Mouse (Mus musculus) brain, adult 10 weeks (tissue): Measurements from ENCODE around the gene Rasgrp4. TPM values are rescaled to one million over a fixed set of nuclear protein-coding genes. Genes with fewer than 3 reads are reported as not detected.

Source experiments
- polyA plus RNA-seq: library from polyadenylated mRNA; stranded (reverse); fragments of 350-450 nt; fragmentation: Illumina TruSeq; extraction: RNeasy Lipid Tissue Mini Kit (QIAGEN cat#74804); gene quantifications from one replicate; pipeline ENCODE4 v1.2.3, GENCODE M21; 2015; ENCODE audit warnings: low read depth, low replicate concordance

Gene Rasgrp4
- 0.70 TPM for polyA plus RNA-seq

DNA sequence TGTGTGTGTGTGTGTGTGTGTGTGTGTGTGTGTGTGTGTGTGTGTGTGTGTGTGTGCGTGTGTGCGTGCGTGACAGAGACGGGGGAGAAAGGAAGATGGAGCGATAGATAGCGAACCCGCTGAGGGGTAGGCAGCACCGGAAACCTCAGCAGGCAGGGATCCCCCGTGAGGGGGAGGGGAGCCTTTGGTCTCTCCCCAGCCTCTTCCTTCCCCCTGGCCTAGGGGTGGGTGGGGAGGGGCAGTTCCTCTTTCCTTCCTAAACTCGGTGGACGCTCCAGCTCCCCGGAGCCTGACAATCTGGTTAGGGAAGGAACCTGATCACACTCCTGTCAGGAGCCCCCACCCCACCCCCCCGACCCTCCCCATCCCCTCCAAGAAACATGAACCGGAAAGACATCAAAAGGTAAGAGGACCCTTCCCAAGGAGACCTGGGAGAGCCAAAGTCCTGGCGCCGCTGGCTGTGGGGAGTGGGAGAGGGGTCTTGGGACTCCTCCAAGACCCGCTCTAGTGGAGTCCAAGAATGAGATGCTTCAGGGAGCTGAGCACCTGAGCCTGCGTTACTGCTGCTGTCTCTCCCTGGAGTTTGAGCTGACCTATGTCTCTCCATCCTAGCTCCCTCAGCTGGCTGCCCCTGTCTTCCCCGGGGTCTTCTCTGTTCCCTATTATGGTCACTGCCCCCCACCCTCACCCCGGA is at the start of gene Rasgrp4:
Gene Rasgrp4, plus strand, starts transcription at position 159 of the 694 bp plus-strand sequence.

DNA sequence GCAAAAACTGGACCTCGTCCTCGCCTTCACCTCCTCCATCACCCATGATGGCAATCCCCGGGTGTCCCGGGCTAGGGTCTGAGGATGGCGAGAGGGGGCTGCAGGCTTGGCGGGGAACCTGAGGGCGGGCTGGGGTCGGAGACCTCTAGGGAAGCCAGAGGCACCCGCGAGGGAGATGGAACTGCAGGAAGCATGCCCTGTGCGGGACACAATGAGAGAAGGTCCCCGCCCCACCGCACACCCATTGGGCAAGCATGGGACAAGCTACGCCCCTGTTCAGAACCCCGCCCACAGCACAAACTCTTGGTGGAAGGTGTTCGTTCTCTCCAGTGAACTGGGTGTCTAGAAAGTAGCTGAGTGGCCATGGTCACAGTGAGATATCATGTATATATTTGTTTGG is 9.7 kb upstream of the Rasgrp4 start, which contains the start of gene Ryr1:
Gene Ryr1, minus strand, starts transcription at position 210 of the 400 bp plus-strand sequence.

DNA sequence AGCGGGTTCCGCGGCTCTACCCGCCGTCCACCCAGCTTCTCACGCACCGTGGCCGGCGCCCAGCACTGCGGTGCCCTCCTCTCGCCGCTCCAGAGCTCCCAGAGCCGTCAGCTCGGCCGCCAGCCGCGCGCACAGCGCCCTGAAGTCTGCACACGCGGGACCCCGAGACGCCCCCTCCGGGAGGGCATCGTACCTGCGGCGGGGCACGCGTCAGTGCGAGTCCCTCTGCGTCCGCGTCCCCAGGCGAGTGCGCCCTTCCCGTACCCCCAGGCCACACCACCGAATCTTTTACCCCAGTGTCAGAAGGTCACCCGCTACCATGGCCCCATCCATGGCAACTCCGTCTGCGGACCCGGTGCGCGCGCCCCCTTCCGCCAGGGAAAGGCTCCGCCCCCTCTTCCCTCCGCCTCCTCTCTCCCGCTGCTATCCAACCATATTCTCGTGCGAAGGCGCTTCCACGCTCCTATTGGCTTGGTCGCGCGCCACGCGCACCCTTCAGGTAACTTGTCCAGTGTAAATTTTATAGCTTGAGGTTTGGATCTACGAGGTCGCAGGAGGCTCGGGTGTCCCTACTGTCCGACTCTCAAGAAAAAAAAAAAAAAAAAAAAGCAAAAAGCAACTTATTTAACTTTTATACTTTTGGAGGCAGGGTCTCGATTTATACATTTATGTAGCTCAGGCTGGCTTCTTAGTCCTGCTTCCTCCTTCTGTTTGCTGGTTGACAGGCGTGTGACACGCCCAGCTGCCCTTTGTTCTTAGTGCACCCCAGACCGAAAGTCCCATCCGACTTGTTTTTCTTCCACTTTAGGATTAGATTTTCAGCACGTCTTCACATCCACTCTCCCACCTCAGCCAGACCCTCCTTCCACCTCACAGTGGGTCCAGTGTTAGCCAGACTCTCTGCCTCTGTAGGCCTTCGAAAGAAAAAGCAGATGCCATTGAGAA is 21.5 kb downstream of the Rasgrp4 start, which contains the start of gene Fam98c:
Gene Fam98c, minus strand, starts transcription at position 397 of the 945 bp plus-strand sequence.

DNA sequence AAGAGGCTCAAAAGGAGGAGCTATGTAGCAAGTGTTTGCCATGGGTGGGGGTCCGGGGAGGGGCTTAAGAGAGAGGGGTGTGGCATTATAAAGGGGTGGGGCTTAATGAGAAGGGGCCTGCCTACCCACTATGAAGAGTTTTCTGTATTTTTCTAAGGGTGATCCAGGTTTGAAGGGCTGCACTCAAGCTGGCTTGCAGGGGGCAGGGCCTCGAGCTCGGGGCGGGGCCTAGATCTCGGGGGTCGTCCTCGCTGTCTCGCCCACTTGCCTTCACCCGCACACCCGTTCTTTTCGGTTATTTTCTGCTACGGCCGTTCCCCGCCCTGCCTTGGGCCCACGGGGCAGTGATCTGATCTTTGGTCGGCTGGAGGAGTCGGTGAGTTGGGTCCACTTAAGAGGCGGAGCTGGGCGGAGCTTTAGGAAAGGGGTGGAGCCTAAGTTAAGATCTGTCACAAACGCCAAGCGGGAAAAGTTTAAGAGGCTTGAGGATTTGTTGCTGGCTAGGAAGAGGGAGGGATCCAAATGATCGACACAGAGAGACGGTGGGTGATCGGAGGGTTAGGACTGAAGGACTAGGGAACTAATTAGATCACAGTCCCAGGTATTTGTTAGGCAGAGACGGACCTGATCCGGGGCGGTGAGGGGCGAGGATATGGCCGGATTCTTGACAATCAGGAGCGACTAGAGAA is 35.6 kb downstream of the Rasgrp4 start, which contains the start of the genes Ggn and Spred3:
Gene Ggn, plus strand, starts transcription at position 145 of the 689 bp plus-strand sequence.
Gene Spred3, minus strand, starts transcription at position 346 of the 689 bp plus-strand sequence.

DNA sequence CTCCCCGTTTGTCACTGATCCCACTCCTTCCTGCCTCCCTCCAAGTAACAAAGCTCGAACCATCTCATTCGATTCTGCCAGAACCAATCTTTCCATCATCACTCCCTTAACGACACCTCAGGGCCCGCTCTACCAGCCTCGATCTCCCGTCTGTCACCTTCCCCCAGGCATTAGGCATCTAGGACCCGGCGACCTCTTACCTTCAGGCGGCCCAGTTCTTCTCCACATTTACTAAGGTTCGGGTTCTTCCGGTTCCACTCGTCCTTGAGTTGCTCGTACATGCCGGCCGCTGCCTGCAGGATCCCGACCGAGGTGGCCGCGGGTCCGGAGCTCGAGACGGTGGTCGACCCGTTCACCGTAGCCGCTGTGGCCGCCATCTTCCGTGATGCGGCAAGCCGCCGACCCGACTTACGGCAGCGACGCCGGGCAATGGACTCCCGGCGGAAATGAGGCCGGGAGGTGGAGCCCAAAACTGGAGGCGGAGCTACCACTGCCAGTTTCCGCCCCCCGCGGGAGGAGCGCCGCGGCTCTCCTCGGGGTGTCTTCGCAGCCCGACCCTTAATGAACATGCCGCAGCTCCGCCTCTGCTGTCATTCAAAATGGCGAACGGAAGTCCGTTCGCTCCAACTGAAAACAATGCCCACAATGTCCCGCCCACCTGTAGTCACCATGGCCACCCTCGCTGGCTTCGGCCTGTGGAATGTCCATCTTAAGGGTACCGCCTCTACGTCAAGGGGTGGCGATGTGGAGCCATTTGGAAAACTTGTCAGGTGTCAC is 45.6 kb downstream of the Rasgrp4 start, which contains the start of gene Psmd8:
Gene Psmd8, minus strand, starts transcription at position 625 of the 777 bp plus-strand sequence.

Other genes starting within 250 kb of the Rasgrp4 start
- 128 TPM for gene Actn4, start 172.5 kb upstream of the Rasgrp4 start, polyA plus RNA-seq
- 330 TPM for gene Eif3k, start 153.0 kb upstream of the Rasgrp4 start, polyA plus RNA-seq
- 1.8 TPM for gene Map4k1, start 152.8 kb upstream of the Rasgrp4 start, polyA plus RNA-seq
- gene Ryr1, start 9.7 kb upstream of the Rasgrp4 start, polyA plus RNA-seq = 4.4 TPM
- 41.6 TPM for gene Fam98c, start 21.4 kb downstream of the Rasgrp4 start, polyA plus RNA-seq
- gene Ggn, start 35.4 kb downstream of the Rasgrp4 start, polyA plus RNA-seq = 0.79 TPM
- 36.0 TPM for gene Spred3, start 35.6 kb downstream of the Rasgrp4 start, polyA plus RNA-seq
- gene Psmd8, start 45.9 kb downstream of the Rasgrp4 start, polyA plus RNA-seq = 190 TPM
- gene Catsperg1, start 79.2 kb downstream of the Rasgrp4 start, polyA plus RNA-seq = 0.97 TPM
- gene Kcnk6, start 97.7 kb downstream of the Rasgrp4 start, polyA plus RNA-seq = 2.0 TPM
- gene Yif1b, start 103.5 kb downstream of the Rasgrp4 start, polyA plus RNA-seq = 63.2 TPM
- not detected for gene 2200002D01Rik, start 113.6 kb downstream of the Rasgrp4 start, polyA plus RNA-seq
- 24.8 TPM for gene Spint2, start 147.1 kb downstream of the Rasgrp4 start, polyA plus RNA-seq
- 35.7 TPM for gene Ppp1r14a, start 154.5 kb downstream of the Rasgrp4 start, polyA plus RNA-seq
- gene Dpf1, start 169.1 kb downstream of the Rasgrp4 start, polyA plus RNA-seq = 69.6 TPM